Mouse (Mus musculus) cerebellum, postnatal 14 days (tissue): ENCODE results near the gene Gm21117.
"Not testable (repeated sequence)": the region's sequence is repeated elsewhere in the genome, so short reads cannot be mapped to it uniquely, and the experiment has no call there.

ENCODE experiments used
- DNase-seq, 2 experiments: peaks; one replicate each; pipeline ENCODE4 v3.0.0; 2021; ENCODE audit warnings: mixed read lengths in 2 of 2

The Gm21117 gene

DNA sequence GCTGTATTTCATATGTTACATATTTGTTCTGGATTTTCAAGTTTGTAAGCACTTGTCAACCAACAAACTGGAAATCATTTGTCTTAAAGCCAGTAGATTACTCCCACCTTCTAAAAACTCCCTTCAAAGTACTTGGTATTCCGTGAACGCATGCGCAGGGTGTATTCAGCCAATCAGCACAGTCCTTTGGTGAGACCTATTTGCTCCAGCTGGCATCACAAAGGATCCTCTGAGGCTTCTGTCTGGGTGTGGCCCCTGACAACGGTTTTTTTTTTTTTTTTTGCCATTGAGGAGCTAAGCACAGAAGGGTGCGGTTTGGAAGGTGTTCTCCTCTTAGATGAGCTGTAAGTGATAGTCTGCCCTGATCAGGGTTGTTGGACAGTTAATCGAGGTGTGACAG is at the start of gene Gm21117:
Gene Gm21117, plus strand, starts transcription at position 301 of the 400 bp plus-strand sequence.
- DNase-seq = not testable (repeated sequence)
